Mouse (Mus musculus) stomach, embryonic 16.5 days (tissue): Measurements from ENCODE around the gene Creb3l1. TPM values are rescaled to one million over a fixed set of nuclear protein-coding genes. Genes with fewer than 3 reads are reported as not detected.

Experiments
- ATAC-seq: fragments of 200-750 bp; cut with Nextera tagmentation; 2 replicates; pipeline ENCODE4 v1.8.0; 2017; ENCODE audit warnings: moderate number of reproducible peaks, moderate TSS enrichment; ENCODE audit not compliant: insufficient read depth, low FRiP score
- H3K27ac ChIP-seq: fragments of 300-500 bp; sonication (generic); 2 replicates; pipeline ENCODE4 v1.5.1; 2014; ENCODE audit warnings: low read length
- H3K27me3 ChIP-seq: fragments of 300-500 bp; sonication (generic); 2 replicates; pipeline ENCODE4 v1.6.1; 2014; ENCODE audit warnings: low read length, control low read depth, mixed read lengths; ENCODE audit not compliant: control insufficient read depth, insufficient read depth
- H3K36me3 ChIP-seq: fragments of 300-500 bp; sonication (generic); 2 replicates; pipeline ENCODE4 v1.6.1; 2014; ENCODE audit warnings: low read length; ENCODE audit not compliant: control insufficient read depth, insufficient read depth
- H3K4me1 ChIP-seq: fragments of 300-500 bp; sonication (generic); 2 replicates; pipeline ENCODE4 v1.6.1; 2014; ENCODE audit warnings: low read length, control low read depth, mixed read lengths; ENCODE audit not compliant: control insufficient read depth, insufficient read depth
- H3K4me2 ChIP-seq: fragments of 300-500 bp; sonication (generic); 2 replicates; pipeline ENCODE4 v1.6.1; 2014; ENCODE audit warnings: low read depth, low read length, mixed read lengths
- H3K4me3 ChIP-seq: fragments of 300-500 bp; sonication (generic); replicated peaks from 2 replicates; pipeline ENCODE4 v1.5.1; 2014; ENCODE audit warnings: mild to moderate bottlenecking, low read length
- H3K9ac ChIP-seq: fragments of 300-500 bp; sonication (generic); 2 replicates; pipeline ENCODE4 v1.6.1; 2014; ENCODE audit warnings: low read length
- H3K9me3 ChIP-seq: fragments of 300-500 bp; sonication (generic); replicated peaks from 2 replicates; pipeline ENCODE4 v1.6.1; 2016; ENCODE audit warnings: low read length, control low read depth; ENCODE audit not compliant: control insufficient read depth
- WGBS: fragments of 180-500 bp; shearing (Covaris S2); extraction: QIAGEN DNeasy Blood & Tissue Kit; methylation state at CpG from one replicate; pipeline ENCODE4 v1.1.7; 2014; 5-methylcytosine and 5-hydroxymethylcytosine counted together
- polyA plus RNA-seq: library from polyadenylated mRNA; unstranded; fragments of >200 nt; fragmentation: Nextera tagmentation; extraction: Ambion mirVana; gene quantifications from 2 replicates; pipeline ENCODE4 v1.2.1, GENCODE M21; 2015

Creb3l1 gene
- polyA plus RNA-seq, 1 experiment from 2014 or later, result 21.7 TPM

DNA sequence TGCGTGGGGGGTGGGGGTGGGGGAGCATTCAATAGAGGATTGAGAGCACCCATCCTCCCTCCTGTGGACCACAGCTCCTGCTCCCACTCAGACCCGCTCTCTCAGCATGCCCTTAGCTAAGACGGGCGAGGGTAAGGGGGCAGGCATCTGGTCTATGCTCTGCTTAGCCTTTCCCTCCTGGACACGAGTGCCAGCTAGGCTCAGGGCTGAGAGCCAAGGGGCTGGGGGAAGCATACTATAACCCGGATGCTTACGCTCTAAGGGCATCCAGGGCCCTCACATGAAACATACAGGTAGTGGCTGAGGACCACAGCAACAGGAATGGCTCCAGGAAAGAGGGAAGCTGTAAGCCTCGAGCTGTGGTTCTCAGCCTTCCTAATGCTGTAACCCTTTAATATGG lies 66.3 kb downstream of the Creb3l1 start:
- 78% methylated on average over 8 of the region's 8 CpGs for WGBS
- no peak overlapping the region for H3K27ac ChIP-seq
- H3K4me2 ChIP-seq, result no peak overlapping the region
- no peaks in the 10 kb centered on the region for H3K27me3 ChIP-seq
- H3K9ac ChIP-seq, result no peak overlapping the region
- H3K36me3 ChIP-seq, result no peaks in the 10 kb centered on the region
- H3K9me3 ChIP-seq, result no peaks in the 10 kb centered on the region
- ATAC-seq, result no peak
- peaks cover 67% of the 10 kb centered on the region for H3K4me1 ChIP-seq
- no peak overlapping the region for H3K4me3 ChIP-seq

GRCm38 (mm10) chr2:91957096-91957495 lies 67.2 kb downstream of the Creb3l1 start:
- Histone ChIP-seq H3K9ac (no peak overlapping the region; the same call in 1 of the 2 replicates), H3K4me3 (no peak overlapping the region), H3K36me3 (no peaks in the 10 kb centered on the region), H3K27me3 (no peaks in the 10 kb centered on the region), H3K4me1 (peaks cover 58% of the 10 kb centered on the region), H3K9me3 (no peaks in the 10 kb centered on the region), H3K27ac (peak overlapping the region; percentile 37; the same call in 1 of the 2 replicates), H3K4me2 (0 out of 2 replicates have a peak overlapping the region, but pooled peaks have one; percentile 0)
- peak; percentile 49 for ATAC-seq
- 5% methylated on average over 4 of the region's 4 CpGs for WGBS

GRCm38 (mm10) chr2:91955875-91956274 lies 68.4 kb downstream of the Creb3l1 start:
- H3K9me3 ChIP-seq, result no peaks in the 10 kb centered on the region
- H3K4me3 ChIP-seq, result no peak overlapping the region
- no peaks in the 10 kb centered on the region for H3K36me3 ChIP-seq
- H3K9ac ChIP-seq, result no peak overlapping the region
- H3K4me1 ChIP-seq, result peaks cover 54% of the 10 kb centered on the region
- H3K4me2 ChIP-seq, result no peak overlapping the region
- 77% methylated on average over 6 of the region's 6 CpGs for WGBS
- ATAC-seq, result no peak
- 0 out of 2 replicates have a peak overlapping the region, but pooled peaks have one; percentile 43 for H3K27ac ChIP-seq
- no peaks in the 10 kb centered on the region for H3K27me3 ChIP-seq

- Histone ChIP-seq H3K4me1 (peaks cover 60% of the 10 kb centered on the region), H3K9me3 (no peaks in the 10 kb centered on the region), H3K9ac (no peak overlapping the region), H3K4me3 (no peak overlapping the region), H3K27ac (peak overlapping the region; percentile 43; the same call in 1 of the 2 replicates), H3K27me3 (no peaks in the 10 kb centered on the region), H3K4me2 (no peak overlapping the region), H3K36me3 (no peaks in the 10 kb centered on the region)
- ATAC-seq, result no peak
- WGBS, result 63% methylated on average over 4 of the region's 4 CpGs
Observed at GRCm38 (mm10) chr2:91955121-91955591, 69.1 kb downstream of the Creb3l1 start.

DNA sequence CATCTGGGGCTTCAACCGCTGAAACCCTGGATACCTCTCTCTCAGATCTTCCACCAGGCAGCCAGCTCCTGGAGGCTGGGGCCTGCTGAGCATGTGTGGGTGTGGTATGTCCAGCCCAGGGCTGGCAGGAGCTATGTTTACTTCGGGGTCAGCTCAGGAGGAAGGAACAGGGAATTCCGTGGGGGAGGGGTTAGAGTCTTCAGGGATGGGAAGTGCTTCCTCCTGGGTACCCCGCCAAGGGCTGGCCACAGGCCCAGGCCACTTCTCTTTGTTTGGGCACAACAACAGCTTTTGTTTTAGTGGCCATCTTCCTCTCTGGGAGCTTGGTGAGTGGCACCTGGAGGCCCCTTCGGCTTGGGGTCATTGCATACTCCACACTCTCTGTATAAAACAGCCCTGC lies 70.5 kb downstream of the Creb3l1 start:
- Histone ChIP-seq H3K27me3 (no peaks in the 10 kb centered on the region), H3K9ac (peak overlapping the region; percentile 35; the same call in 1 of the 2 replicates), H3K36me3 (no peaks in the 10 kb centered on the region), H3K4me2 (no peak overlapping the region), H3K4me3 (no peak overlapping the region), H3K4me1 (peaks cover 61% of the 10 kb centered on the region), H3K27ac (peak overlapping the region; percentile 55; the same call in 1 of the 2 replicates), H3K9me3 (no peaks in the 10 kb centered on the region)
- 11% methylated on average over 5 of the region's 5 CpGs for WGBS
- peak; percentile 51; the same call in 1 of the 2 replicates for ATAC-seq

GRCm38 (mm10) chr2:91950275-91951085 lies 73.8 kb downstream of the Creb3l1 start:
- 14% methylated on average over 15 of the region's 15 CpGs for WGBS
- peak overlapping the region; percentile 68 for H3K9ac ChIP-seq
- H3K4me1 ChIP-seq, result peaks cover 66% of the 10 kb centered on the region
- H3K9me3 ChIP-seq, result no peaks in the 10 kb centered on the region
- H3K4me3 ChIP-seq, result peak overlapping the region; percentile 27
- H3K36me3 ChIP-seq, result no peaks in the 10 kb centered on the region
- H3K27ac ChIP-seq, result peak overlapping the region; percentile 80
- H3K27me3 ChIP-seq, result no peaks in the 10 kb centered on the region
- peak overlapping the region; percentile 51 for H3K4me2 ChIP-seq
- ATAC-seq, result peak; percentile 61; the same call in 1 of the 2 replicates

DNA sequence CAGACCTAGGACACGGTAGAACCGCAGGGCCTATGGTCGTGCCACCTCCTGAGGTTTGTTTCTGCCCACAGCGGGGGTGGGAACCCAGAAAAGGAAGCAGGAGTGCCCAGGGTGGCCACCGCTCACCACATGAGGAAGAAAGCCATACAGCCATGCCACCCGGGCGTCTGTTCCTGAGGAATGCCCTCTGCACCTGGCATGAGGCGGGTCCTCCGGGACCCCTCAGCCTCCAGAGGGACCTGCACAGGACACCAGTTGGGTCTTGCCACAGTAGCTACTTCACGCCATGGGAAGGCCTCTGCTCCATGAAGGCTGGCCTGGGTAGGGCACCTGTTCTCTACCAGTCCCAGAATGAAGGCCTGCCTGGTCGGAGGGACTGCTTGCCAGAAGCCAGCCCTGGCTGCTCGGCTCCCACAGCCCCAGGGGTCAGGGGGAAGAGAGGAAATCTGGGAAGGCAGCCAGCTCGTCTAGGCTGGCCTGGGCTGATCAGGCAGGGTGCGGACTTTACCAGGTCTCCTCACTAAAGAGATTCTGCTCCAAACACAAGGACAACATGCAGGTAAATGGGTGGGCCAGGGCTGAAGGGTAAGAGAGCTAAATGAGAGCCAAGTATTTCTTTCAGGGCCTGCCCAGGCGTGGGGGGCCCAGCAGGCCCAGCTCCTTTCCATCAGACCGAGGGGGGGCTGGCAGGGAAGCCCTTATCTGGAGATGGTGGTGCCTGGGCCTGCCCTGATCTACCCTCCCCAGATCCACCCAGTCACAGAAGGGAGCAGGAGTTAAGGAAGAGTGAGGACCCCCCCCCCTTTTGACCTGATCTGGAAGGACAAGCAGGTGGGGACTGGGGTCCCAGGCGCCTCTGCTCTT lies 74.7 kb downstream of the Creb3l1 start:
- H3K4me1 ChIP-seq, result peaks cover 59% of the 10 kb centered on the region
- 50% methylated on average over 17 of the region's 17 CpGs for WGBS

DNA sequence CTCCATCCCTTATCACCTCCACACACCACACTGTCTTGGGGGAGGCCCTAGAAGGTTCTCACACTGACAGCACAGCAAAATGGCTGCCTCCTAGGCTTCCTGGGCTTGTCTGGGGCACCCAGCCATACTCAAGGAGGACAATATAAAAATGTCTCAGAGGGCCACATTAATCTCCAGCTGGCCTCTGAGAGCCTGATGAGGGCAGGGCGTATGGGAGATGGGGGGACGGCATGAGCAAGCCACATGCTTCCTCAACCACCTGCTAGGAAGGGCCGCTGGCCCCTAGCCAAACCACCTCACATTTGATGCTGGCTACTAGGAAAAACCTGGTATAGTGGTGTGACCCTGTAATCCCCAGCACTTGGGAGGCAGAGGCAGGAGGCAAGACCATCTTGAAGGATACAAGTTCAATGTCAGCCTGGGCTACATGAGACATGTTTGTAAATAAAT lies 75.5 kb downstream of the Creb3l1 start:
- Histone ChIP-seq H3K9ac (peak overlapping the region; percentile 68; the same call in 1 of the 2 replicates), H3K9me3 (no peaks in the 10 kb centered on the region), H3K27ac (peak overlapping the region; percentile 80; the same call in 1 of the 2 replicates), H3K4me2 (no peak overlapping the region), H3K4me1 (peaks cover 61% of the 10 kb centered on the region), H3K27me3 (no peaks in the 10 kb centered on the region), H3K4me3 (no peak overlapping the region), H3K36me3 (no peaks in the 10 kb centered on the region)
- 62% methylated on average over 3 of the region's 3 CpGs for WGBS
- no peak for ATAC-seq

More for the DNA sequence above, 74.7 kb downstream of the Creb3l1 start:
- Histone ChIP-seq H3K36me3 (no peaks in the 10 kb centered on the region), H3K9ac (peak overlapping the region; percentile 68), H3K4me3 (peak overlapping the region; percentile 27), H3K27ac (peak overlapping the region; percentile 80), H3K4me2 (peak overlapping the region; percentile 51), H3K9me3 (no peaks in the 10 kb centered on the region), H3K27me3 (no peaks in the 10 kb centered on the region)
- ATAC-seq, result peak; percentile 53
